Mouse (Mus musculus) activated CD4-positive, CD25-positive, alpha-beta regulatory T cell, adult 4 months (primary cell): ENCODE measurements around the gene Fiz1. TPM values are rescaled to one million over a fixed set of nuclear protein-coding genes. Genes with fewer than 3 reads are reported as not detected.

Experiments
- ATAC-seq: one replicate; pipeline ENCODE4 v1.8.0; 2017
- polyA plus RNA-seq, 2 experiments: library from polyadenylated mRNA; unstranded; fragments of 100-300 nt; shearing (Covaris generic); gene quantifications; one replicate each; pipeline ENCODE4 v1.2.1; 2017

Fiz1 gene
- polyA plus RNA-seq, 2 experiments from 2014 or later = 8.1 to 10.1 TPM

GRCm38 (mm10) chr7:4996934-4997333 lies 17.6 kb downstream of the Fiz1 start:
- no peak for ATAC-seq

DNA sequence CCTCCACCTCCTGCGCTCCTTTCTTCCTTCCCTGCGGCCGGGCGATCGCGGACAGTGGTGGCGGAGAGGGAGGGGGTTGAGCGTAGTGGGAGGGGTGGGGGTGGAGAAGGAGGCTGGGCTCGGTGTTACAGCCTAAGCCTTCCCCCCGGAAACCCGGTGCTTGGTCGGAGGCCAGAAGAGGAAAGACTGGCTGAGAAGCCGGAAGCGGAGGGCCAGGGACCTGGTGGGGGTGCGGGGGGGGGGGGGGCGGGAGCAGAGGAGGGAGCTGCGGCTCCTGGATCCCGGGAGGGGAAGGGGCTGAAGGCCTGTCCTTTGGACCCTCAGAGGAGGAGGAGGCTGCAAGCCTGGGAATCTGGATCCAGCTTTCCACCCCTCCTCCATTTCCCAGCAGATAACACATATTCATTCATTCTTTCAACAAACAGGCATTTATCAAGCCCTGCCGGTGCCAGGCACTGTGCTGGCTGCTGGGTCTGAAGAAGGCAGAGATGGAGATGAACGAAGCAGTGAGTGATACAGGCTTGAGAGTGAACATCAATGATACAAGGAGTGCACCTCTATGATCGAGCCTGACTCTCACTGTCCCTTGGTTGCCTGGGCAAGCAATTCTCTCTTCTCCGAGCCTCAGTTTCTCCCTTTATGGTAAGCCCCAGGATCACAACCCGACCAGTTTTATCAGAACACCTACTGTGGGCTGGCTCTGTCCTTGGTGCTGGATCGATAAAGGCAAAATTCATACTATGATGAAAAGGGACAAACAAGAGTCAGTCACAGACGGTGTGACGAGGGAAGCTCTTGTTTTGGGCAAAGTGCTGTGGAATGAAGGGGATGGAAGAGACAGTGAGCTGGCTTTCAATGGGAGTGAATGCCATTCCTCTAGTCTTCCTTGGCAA lies 18.2 kb downstream of the Fiz1 start, which contains the start of gene Zfp579:
Gene Zfp579, minus strand, starts transcription at position 156 of the 893 bp plus-strand sequence.
- peak; percentile 50 for ATAC-seq

GRCm38 (mm10) chr7:4995268-4996002 lies 19.1 kb downstream of the Fiz1 start:
- ATAC-seq = peak; percentile 15

DNA sequence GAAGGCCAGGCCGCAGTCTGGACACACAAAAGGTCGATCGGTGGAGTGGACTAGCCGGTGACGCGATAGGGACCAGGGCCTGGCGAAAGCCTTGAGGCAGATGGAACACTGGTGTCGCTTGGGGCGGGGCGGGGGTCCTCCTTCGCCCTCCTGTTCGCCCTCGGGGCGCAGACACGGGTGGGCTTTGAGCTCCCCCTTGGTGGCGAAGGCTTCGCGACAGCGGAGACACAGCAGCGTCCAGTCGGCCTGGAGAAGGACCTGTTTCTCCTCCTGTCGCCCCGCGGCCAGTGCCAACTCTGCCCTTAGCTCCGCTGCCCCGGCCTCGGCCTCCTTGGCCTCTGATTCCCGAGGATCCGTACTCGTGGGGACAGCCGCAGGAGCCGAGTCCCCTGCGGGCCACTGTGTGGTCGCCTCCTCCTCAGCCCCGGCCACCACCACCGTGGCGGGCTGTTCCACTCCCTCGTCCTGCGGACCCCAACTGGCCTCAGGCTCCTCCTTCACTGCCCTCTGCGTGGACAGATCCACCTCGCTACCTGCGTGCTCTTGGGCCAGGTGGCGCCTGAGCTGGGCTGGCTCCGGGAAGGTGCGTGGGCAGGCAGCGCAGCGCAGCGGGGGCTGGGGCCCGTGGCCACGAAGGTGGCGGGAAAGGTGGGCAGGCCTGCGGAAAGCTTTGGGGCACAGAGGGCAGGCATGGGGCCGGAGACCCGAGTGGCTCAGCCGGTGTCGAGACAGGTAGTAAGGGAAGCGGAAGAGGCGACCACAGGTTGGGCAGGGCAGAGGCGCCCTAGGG lies 20.3 kb downstream of the Fiz1 start:
- ATAC-seq = no peak

- ATAC-seq = no peak
Observed at GRCm38 (mm10) chr7:4993347-4993998, 21.0 kb downstream of the Fiz1 start.

- ATAC-seq = no peak
Observed at GRCm38 (mm10) chr7:4988250-4988649, 26.2 kb downstream of the Fiz1 start.

GRCm38 (mm10) chr7:4976832-4977231 lies 37.7 kb downstream of the Fiz1 start:
- no peak for ATAC-seq

GRCm38 (mm10) chr7:4975455-4975854 lies 39.0 kb downstream of the Fiz1 start:
- ATAC-seq = no peak

- no peak for ATAC-seq
Observed at GRCm38 (mm10) chr7:4972321-4973047, 42.0 kb downstream of the Fiz1 start.

DNA sequence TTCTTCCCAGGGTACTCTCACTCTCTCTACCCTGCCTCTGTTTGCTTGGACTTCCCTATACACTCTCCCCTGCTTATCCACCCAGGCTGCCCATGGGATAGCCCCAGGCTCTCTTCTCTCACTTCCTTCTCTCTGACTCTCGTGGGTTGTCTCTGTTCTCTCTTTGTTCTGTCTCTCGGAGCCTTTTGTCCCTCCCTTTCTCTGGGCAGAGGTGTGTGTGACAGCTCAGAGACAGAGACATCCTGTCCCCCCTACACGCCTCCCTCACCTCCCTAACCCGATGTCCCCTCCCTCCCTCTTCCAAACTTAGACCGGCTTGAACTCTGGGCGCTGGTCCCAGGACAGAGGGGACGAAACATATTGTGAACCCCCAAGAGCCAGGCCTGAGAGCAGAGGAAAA lies 42.8 kb downstream of the Fiz1 start:
- ATAC-seq = no peak

- no peak for ATAC-seq
Observed at GRCm38 (mm10) chr7:4971068-4971467, 43.4 kb downstream of the Fiz1 start, which contains the start of gene Sbk3. Gene Sbk3 (minus strand): TSS chr7:4971168.

DNA sequence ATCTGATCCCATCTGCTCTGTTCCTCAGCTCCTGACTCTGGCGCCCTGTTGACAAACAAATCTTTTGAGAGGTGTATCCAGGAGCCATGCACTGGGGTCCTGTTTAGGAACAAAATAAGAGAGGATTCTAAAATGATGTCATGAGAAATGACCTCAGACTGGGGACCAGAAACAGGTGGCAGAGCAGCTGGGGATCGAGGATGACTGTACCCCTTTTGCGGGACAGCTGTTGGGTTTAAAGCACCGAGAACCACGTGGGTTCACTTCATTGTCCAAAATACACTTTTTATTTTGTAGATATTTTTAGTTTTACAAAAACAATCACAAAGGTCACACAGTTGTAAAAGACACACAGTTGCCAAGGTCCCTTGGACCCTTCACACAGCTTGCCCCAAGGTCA lies 49.5 kb downstream of the Fiz1 start:
- no peak for ATAC-seq

- ATAC-seq = peak; percentile 87
Observed at GRCm38 (mm10) chr7:4964272-4964671, 50.2 kb downstream of the Fiz1 start, which contains the start of gene Sbk2. Gene Sbk2 (minus strand): TSS chr7:4964406.

- no peak for ATAC-seq
Observed at GRCm38 (mm10) chr7:4963527-4963926, 51.0 kb downstream of the Fiz1 start.

- no peak for ATAC-seq
Observed at GRCm38 (mm10) chr7:4957361-4957760, 57.1 kb downstream of the Fiz1 start.

Other genes starting within 250 kb of the Fiz1 start
- gene Fam71e2, start 243.4 kb downstream of the Fiz1 start, polyA plus RNA-seq = not detected
- gene Il11, start 231.8 kb downstream of the Fiz1 start, polyA plus RNA-seq = not detected
- not detected for gene Tmem190, start 231.8 kb downstream of the Fiz1 start, polyA plus RNA-seq
- 1 to 10 TPM in 1 of 2 experiments, not detected in 1; 1.2 TPM for gene Tmem238, start 225.0 kb downstream of the Fiz1 start, polyA plus RNA-seq
- 100 to 1,000 TPM; 460 to 740 TPM for gene Rpl28, start 221.8 kb downstream of the Fiz1 start, polyA plus RNA-seq
- 10 to 100 TPM; 39.3 to 43.6 TPM for gene Ube2s, start 202.1 kb downstream of the Fiz1 start, polyA plus RNA-seq
- under 1 TPM in 1 of 2 experiments, not detected in 1; 0.09 TPM for gene Shisa7, start 170.0 kb downstream of the Fiz1 start, polyA plus RNA-seq
- gene Isoc2b, start 144.4 kb downstream of the Fiz1 start, polyA plus RNA-seq = 10 to 100 TPM; 34.4 to 50.2 TPM
- gene Isoc2a, start 137.5 kb downstream of the Fiz1 start, polyA plus RNA-seq = under 1 TPM; 0.20 to 0.69 TPM
- gene Gm36210, start 108.2 kb downstream of the Fiz1 start, polyA plus RNA-seq = not detected
- 1 to 10 TPM; 1.9 TPM for gene Zfp628, start 99.5 kb downstream of the Fiz1 start, polyA plus RNA-seq
- gene Nat14, start 92.7 kb downstream of the Fiz1 start, polyA plus RNA-seq = not detected
- under 1 TPM in 1 of 2 experiments, not detected in 1; 0.10 TPM for gene Ssc5d, start 88.9 kb downstream of the Fiz1 start, polyA plus RNA-seq
- gene Sbk2, start 50.3 kb downstream of the Fiz1 start, polyA plus RNA-seq = not detected
- gene Sbk3, start 43.5 kb downstream of the Fiz1 start, polyA plus RNA-seq = not detected
- 1 to 10 TPM; 2.9 to 5.3 TPM for gene Zfp579, start 18.5 kb downstream of the Fiz1 start, polyA plus RNA-seq
- gene Zfp524, start 282 bp downstream of the Fiz1 start, polyA plus RNA-seq = 10 to 100 TPM; 33.3 to 55.4 TPM
- gene Gm44973, start 799 bp upstream of the Fiz1 start, polyA plus RNA-seq = 10 to 100 TPM in 1 of 2 experiments, 1 to 10 TPM in 1; 5.6 to 19.0 TPM
- 1 to 10 TPM; 3.5 to 5.3 TPM for gene Zfp865, start 5.7 kb upstream of the Fiz1 start, polyA plus RNA-seq
- gene Ccdc106, start 5.9 kb upstream of the Fiz1 start, polyA plus RNA-seq = under 1 TPM in 1 of 2 experiments, not detected in 1; 0.60 TPM
- not detected for gene 4632433K11Rik, start 19.4 kb upstream of the Fiz1 start, polyA plus RNA-seq
- gene Zfp784, start 23.7 kb upstream of the Fiz1 start, polyA plus RNA-seq = 1 to 10 TPM; 2.5 to 3.1 TPM
- gene Zfp580, start 36.8 kb upstream of the Fiz1 start, polyA plus RNA-seq = 1 to 10 TPM; 1.2 to 2.8 TPM
- 10 to 100 TPM; 24.2 to 30.1 TPM for gene U2af2, start 47.4 kb upstream of the Fiz1 start, polyA plus RNA-seq
- 1 to 10 TPM; 7.0 to 8.3 TPM for gene Epn1, start 65.5 kb upstream of the Fiz1 start, polyA plus RNA-seq
- gene Rfpl4, start 102.3 kb upstream of the Fiz1 start, polyA plus RNA-seq = not detected
- under 1 TPM in 1 of 2 experiments, not detected in 1; 0.58 TPM for gene Rasl2-9, start 111.3 kb upstream of the Fiz1 start, polyA plus RNA-seq
- gene Vmn1r55, start 135.0 kb upstream of the Fiz1 start, polyA plus RNA-seq = under 1 TPM in 1 of 2 experiments, not detected in 1; 0.05 TPM
- gene Vmn1r56, start 182.1 kb upstream of the Fiz1 start, polyA plus RNA-seq = not detected
- gene Vmn1r57, start 203.8 kb upstream of the Fiz1 start, polyA plus RNA-seq = not detected